Mouse (Mus musculus): ENCODE results near the gene Rps2.

- TF ChIP-seq CTCF (IDR thresholded peaks at IDR 0.05; ENCODE audit: low read depth, low read length) (no peak), POLR2A (IDR thresholded peaks at IDR 0.05; ENCODE audit: borderline replicate concordance, low read depth, low read length) (no peak)
Measured at GRCm38 (mm10) chr17:24672141-24672540, 45.8 kb upstream of the Rps2 start.
